Mouse (Mus musculus): ENCODE results near the gene Sfpq. TPM values are rescaled to one million over a fixed set of nuclear protein-coding genes. Genes with fewer than 3 reads are reported as not detected.
"Not testable (repeated sequence)": the region's sequence is repeated elsewhere in the genome, so short reads cannot be mapped to it uniquely, and the experiment has no call there.

Sfpq gene
- 106 and 126 TPM in 2 replicates for total RNA-seq (2014; rRNA removed; ENCODE audit: low replicate concordance)
- polyA plus RNA-seq (2015; fragmentation: Nextera tagmentation; extraction: Ambion mirVana), result 37.1 and 39.8 TPM in 2 replicates

DNA sequence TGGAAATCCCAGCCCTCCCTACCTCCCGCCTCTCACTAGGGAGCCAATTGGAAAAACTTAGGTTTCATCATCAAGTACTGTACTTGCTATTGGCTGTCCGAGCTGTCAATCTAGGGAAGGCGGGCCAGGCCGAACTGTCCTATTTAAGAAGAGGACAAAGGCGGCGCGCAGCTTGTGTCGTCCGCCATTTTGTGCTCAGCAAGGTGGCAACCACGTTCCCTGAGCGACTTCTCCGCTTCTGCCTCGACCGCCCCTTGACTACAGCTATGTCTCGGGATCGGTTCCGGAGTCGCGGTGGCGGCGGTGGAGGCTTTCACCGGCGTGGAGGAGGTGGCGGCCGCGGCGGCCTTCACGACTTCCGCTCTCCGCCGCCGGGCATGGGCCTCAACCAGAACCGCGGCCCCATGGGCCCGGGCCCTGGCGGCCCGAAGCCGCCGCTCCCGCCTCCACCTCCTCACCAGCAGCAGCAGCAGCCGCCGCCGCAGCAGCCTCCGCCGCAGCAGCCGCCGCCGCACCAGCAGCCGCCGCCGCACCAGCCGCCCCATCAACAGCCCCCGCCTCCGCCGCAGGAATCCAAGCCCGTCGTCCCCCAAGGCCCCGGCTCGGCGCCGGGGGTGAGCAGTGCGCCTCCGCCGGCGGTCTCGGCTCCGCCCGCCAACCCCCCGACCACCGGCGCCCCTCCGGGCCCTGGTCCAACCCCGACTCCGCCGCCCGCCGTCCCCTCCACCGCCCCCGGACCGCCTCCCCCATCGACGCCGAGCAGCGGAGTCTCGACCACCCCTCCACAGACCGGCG, at the start of gene Sfpq:
Sfpq (plus strand) TSS at position 174 of the 795 bp plus-strand sequence.
- H3K27ac ChIP-seq (ENCODE audit: low read depth), result peak within 1 kb of the TSS; percentile 98
- TF ChIP-seq EP300 (IDR thresholded peaks at IDR 0.05; ENCODE audit: low read depth) (0 out of 2 replicates have a peak, but pooled peaks have one; percentile 15), CTCF (IDR thresholded peaks at IDR 0.05; ENCODE audit: low read depth) (no peak)
- no peaks in the 10 kb centered on the region for H3K9me3 ChIP-seq (replicated peaks; ENCODE audit: control insufficient read depth, low read length)
- DNase-seq (ENCODE audit: low spot score), result peak; percentile 99
- H3K4me2 ChIP-seq (ENCODE audit: low read depth, low read length), result peak within 1 kb of the TSS; percentile 81
- peak; percentile 93 for ATAC-seq (ENCODE audit: insufficient read depth, low read depth)
- WGBS, result under 1% methylated on average over 49 of the region's 87 CpGs
- H3K36me3 ChIP-seq (replicated peaks; ENCODE audit: control insufficient read depth, insufficient read depth, low read length), result peaks cover 27% of the 10 kb centered on the region
- H3K4me3 ChIP-seq (ENCODE audit: low read depth, low read length), result peak within 1 kb of the TSS; percentile 99
- H3K27me3 ChIP-seq (ENCODE audit: control insufficient read depth, insufficient read depth, low read length), result no peaks in the 10 kb centered on the region
- H3K9ac ChIP-seq (replicated peaks; ENCODE audit: low read depth, low read length), result peak within 1 kb of the TSS; percentile 100
- peaks cover 19% of the 10 kb centered on the region for H3K4me1 ChIP-seq (ENCODE audit: control insufficient read depth, insufficient read depth)

DNA sequence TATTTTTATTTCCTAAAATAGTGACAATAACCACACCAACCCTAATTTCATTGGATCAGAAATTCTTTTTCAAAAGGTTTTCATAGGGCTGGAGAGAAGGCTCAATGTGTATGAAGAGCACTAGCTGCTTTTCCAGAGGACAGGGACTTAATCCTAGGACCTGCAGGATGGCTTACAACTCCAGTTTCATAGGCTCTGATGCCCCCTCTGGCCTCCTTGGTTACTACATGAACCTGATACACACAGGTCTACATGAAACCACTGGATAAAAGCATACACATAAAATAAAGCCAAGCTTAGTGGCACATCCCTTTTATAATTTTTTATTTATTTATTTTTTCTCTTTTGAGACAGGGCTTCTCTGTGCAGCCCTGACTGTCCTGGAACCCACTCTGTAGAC, 43.7 kb upstream of the Sfpq start:
- no peak overlapping the region for H3K4me2 ChIP-seq (ENCODE audit: low read depth, low read length)
- TF ChIP-seq EP300 (IDR thresholded peaks at IDR 0.05; ENCODE audit: low read depth) (no peak), CTCF (IDR thresholded peaks at IDR 0.05; ENCODE audit: low read depth) (peak; percentile 39)
- H3K27me3 ChIP-seq (ENCODE audit: control insufficient read depth, insufficient read depth, low read length), result no peaks in the 10 kb centered on the region
- H3K4me3 ChIP-seq (ENCODE audit: low read depth, low read length), result no peak overlapping the region
- no peaks in the 10 kb centered on the region for H3K9me3 ChIP-seq (replicated peaks; ENCODE audit: control insufficient read depth, low read length)
- H3K36me3 ChIP-seq (replicated peaks; ENCODE audit: control insufficient read depth, insufficient read depth, low read length), result no peaks in the 10 kb centered on the region
- DNase-seq (ENCODE audit: low spot score), result no peak
- H3K27ac ChIP-seq (ENCODE audit: low read depth), result no peak overlapping the region
- no peak overlapping the region for H3K9ac ChIP-seq (replicated peaks; ENCODE audit: low read depth, low read length)
- no peak for ATAC-seq (ENCODE audit: insufficient read depth, low read depth)
- H3K4me1 ChIP-seq (ENCODE audit: control insufficient read depth, insufficient read depth), result no peaks in the 10 kb centered on the region

DNA sequence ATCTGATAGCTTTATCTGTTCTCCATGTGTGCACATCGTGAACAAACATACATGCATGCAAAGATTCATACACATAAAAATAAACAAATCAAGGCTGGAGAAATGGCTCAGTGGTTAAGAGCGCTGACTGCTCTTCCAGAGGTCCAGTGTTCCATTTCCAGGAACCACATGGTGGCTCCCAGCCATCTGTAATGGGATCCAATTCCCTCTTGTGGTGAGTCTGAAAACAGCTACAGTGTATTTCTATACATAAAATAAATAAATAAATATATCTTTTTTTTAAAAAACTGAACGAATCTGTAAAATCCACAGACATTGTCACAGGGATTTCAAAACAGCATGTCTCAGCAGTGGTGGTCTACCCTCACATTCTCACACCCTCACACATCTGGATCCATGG, 42.4 kb upstream of the Sfpq start:
- Histone ChIP-seq H3K4me1 (ENCODE audit: control insufficient read depth, insufficient read depth) (no peaks in the 10 kb centered on the region), H3K4me2 (ENCODE audit: low read depth, low read length) (no peak overlapping the region), H3K9me3 (replicated peaks; ENCODE audit: control insufficient read depth, low read length) (no peaks in the 10 kb centered on the region), H3K36me3 (replicated peaks; ENCODE audit: control insufficient read depth, insufficient read depth, low read length) (no peaks in the 10 kb centered on the region), H3K4me3 (ENCODE audit: low read depth, low read length) (no peak overlapping the region), H3K27me3 (ENCODE audit: control insufficient read depth, insufficient read depth, low read length) (no peaks in the 10 kb centered on the region), H3K9ac (replicated peaks; ENCODE audit: low read depth, low read length) (no peak overlapping the region), H3K27ac (ENCODE audit: low read depth) (no peak overlapping the region)
- WGBS, result 73% methylated on average over 3 of the region's 3 CpGs
- TF ChIP-seq CTCF (IDR thresholded peaks at IDR 0.05; ENCODE audit: low read depth) (no peak), EP300 (IDR thresholded peaks at IDR 0.05; ENCODE audit: low read depth) (no peak)
- DNase-seq (ENCODE audit: low spot score) (no peak), ATAC-seq (ENCODE audit: insufficient read depth, low read depth) (no peak)

DNA sequence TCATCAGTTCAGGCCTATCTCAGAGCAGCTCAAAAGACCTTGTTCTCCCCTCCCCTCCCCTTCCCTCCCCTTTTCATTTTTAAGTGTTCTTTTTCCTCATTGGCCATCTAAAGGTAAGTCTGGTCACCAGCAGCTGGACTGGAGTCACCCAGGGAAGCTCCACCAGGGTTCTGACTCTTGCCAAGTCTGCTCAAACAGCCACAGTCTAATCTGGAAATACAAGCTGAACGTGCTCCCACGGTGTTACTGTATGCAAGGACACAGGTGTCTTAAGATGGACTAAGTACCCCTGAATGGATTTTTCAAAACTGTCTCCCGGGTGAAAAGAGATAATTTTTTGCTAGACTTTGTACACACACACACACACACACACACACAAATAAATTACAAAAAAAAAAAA, 37.8 kb upstream of the Sfpq start:
- Histone ChIP-seq H3K9ac (replicated peaks; ENCODE audit: low read depth, low read length) (no peak overlapping the region), H3K4me2 (ENCODE audit: low read depth, low read length) (no peak overlapping the region), H3K4me1 (ENCODE audit: control insufficient read depth, insufficient read depth) (no peaks in the 10 kb centered on the region), H3K9me3 (replicated peaks; ENCODE audit: control insufficient read depth, low read length) (no peaks in the 10 kb centered on the region), H3K27ac (ENCODE audit: low read depth) (no peak overlapping the region), H3K36me3 (replicated peaks; ENCODE audit: control insufficient read depth, insufficient read depth, low read length) (no peaks in the 10 kb centered on the region), H3K4me3 (ENCODE audit: low read depth, low read length) (no peak overlapping the region), H3K27me3 (ENCODE audit: control insufficient read depth, insufficient read depth, low read length) (no peaks in the 10 kb centered on the region)
- 28% methylated on average over 3 of the region's 3 CpGs for WGBS
- no peak for TF ChIP-seq CTCF (IDR thresholded peaks at IDR 0.05; ENCODE audit: low read depth)
- no peak for TF ChIP-seq EP300 (IDR thresholded peaks at IDR 0.05; ENCODE audit: low read depth)
- ATAC-seq (ENCODE audit: insufficient read depth, low read depth), result no peak
- DNase-seq (ENCODE audit: low spot score), result no peak

DNA sequence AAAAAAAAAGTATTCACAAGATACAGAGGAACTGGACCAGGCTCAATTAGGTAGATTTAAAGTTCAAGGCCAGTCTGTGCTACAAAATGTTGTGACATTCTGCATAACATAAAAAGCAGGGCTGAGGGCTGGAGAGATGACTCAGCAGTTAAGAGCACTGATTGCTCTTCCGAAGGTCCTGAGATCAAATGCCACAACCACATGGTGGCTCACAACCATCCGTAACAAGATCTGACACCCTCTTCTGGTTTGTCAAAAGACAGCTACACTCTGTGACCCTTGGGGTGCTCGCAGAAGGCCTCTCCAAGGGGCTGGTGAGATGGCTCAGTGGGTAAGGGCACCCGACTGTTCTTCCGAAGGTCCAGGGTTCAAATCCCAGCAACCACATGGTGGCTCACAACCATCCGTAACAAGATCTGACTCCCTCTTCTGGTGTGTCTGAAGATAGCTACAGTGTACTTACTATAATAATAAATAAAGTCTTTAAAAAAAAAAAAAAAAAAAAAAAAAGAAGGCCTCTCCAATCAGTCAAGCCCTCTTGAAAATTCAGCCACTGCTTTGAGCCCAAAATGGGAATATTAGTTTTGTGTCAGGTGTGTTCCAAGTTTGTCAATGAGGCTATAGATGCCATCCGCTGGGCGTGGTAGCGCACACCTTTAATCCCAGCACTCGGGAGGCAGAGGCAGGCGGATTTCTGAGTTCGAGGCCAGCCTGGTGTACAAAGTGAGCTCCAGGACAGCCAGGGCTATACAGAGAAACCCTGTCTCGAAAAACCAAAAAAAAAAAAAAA, 37.2 kb upstream of the Sfpq start:
- 79% methylated on average over 12 of the region's 13 CpGs for WGBS
- not testable (repeated sequence) for H3K9ac ChIP-seq (replicated peaks; ENCODE audit: low read depth, low read length); H3K9me3 ChIP-seq (replicated peaks; ENCODE audit: control insufficient read depth, low read length); H3K4me1 ChIP-seq (ENCODE audit: control insufficient read depth, insufficient read depth); H3K36me3 ChIP-seq (replicated peaks; ENCODE audit: control insufficient read depth, insufficient read depth, low read length); ATAC-seq (ENCODE audit: insufficient read depth, low read depth); H3K27ac ChIP-seq (ENCODE audit: low read depth); H3K4me3 ChIP-seq (ENCODE audit: low read depth, low read length); DNase-seq (ENCODE audit: low spot score); H3K27me3 ChIP-seq (ENCODE audit: control insufficient read depth, insufficient read depth, low read length); H3K4me2 ChIP-seq (ENCODE audit: low read depth, low read length)

All from heart, postnatal 0 days (tissue).